Mouse (Mus musculus) embryonic fibroblast, embryonic 13.5 days (primary cell): ENCODE results near the gene Pomt1.

ENCODE experiments used
- CTCF ChIP-seq: IDR thresholded peaks from 2 replicates; pipeline ENCODE4 v1.5.1; 2011; ENCODE audit warnings: mild to moderate bottlenecking, control low read depth, low read length, moderate library complexity, borderline replicate concordance; ENCODE audit not compliant: insufficient read depth
- POLR2A ChIP-seq: IDR thresholded peaks from 2 replicates; pipeline ENCODE4 v1.6.1; 2011; ENCODE audit warnings: low read depth, mild to moderate bottlenecking, control low read depth, low read length, moderate library complexity

GRCm38 (mm10) chr2:32295285-32295684, 58.9 kb downstream of the Pomt1 start:
- TF ChIP-seq POLR2A (no peak), CTCF (no peak)
